Mouse (Mus musculus) neutrophil, adult 5-6 weeks (primary cell): ENCODE results near the gene Gm9758. TPM values are rescaled to one million over a fixed set of nuclear protein-coding genes. Genes with fewer than 3 reads are reported as not detected.
"Not testable (repeated sequence)": the region's sequence is repeated elsewhere in the genome, so short reads cannot be mapped to it uniquely, and the experiment has no call there.

Source experiments
- ATAC-seq: fragments of 151-379, 151-347 bp; 2 replicates; pipeline ENCODE4 v1.8.0; 2017; ENCODE audit warnings: mild to moderate bottlenecking, moderate TSS enrichment; ENCODE audit not compliant: insufficient number of reproducible peaks, poor library complexity, low FRiP score, severe bottlenecking; ENCODE audit errors: extremely low read depth
- total RNA-seq: library from RNA; stranded (forward); fragments of 200-1000 nt; gene quantifications from 2 replicates; pipeline ENCODE4 v1.2.3, GENCODE M21; 2017

The Gm9758 gene
- total RNA-seq, result not detected in 2 replicates

DNA sequence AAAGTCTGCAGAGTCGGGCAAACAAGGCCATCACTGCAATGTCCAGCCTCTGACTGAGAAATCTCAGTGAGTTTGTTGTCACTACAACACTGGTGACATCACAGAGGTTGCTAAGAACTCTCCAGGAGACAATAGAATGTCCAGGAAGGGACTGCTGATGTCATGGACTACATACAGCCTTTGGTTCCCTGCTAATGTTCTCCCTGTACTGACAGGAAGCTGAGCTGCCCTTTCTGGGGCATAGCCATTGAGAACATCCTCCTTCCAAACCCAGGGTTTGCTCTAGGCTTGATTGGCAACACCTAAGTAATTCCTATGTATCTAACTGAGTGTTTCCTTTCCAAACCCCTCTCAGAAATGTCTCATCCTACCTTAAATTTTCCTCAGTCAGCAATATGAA lies at the start of gene Gm9758:
TSS of gene Gm9758 (minus strand) at position 101 of the 400 bp plus-strand sequence.
- ATAC-seq, result not testable (repeated sequence)

- not testable (repeated sequence) for ATAC-seq
These were observed 49.1 kb upstream of the Gm9758 start for GRCm38 (mm10) chr5:14963821-14964220.

DNA sequence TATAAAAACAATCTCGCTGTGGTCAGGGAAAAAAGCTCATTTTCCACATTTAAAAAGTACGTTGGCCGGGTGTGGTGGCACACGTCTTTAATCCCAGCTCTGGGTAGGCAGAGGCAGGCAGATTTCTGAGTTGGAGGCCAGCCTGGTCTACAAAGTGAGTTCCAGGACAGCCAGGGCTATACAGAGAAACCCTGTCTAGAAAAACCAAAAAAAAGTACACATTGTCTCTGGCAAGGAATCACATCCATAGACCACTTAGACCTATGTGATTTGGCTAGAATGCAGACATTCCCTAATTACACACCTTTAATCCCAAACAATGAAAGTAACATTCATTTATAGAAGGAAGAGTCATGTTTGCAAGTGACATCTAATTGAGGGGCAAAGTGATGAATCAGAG lies 46.8 kb upstream of the Gm9758 start:
- ATAC-seq, result not testable (repeated sequence)

DNA sequence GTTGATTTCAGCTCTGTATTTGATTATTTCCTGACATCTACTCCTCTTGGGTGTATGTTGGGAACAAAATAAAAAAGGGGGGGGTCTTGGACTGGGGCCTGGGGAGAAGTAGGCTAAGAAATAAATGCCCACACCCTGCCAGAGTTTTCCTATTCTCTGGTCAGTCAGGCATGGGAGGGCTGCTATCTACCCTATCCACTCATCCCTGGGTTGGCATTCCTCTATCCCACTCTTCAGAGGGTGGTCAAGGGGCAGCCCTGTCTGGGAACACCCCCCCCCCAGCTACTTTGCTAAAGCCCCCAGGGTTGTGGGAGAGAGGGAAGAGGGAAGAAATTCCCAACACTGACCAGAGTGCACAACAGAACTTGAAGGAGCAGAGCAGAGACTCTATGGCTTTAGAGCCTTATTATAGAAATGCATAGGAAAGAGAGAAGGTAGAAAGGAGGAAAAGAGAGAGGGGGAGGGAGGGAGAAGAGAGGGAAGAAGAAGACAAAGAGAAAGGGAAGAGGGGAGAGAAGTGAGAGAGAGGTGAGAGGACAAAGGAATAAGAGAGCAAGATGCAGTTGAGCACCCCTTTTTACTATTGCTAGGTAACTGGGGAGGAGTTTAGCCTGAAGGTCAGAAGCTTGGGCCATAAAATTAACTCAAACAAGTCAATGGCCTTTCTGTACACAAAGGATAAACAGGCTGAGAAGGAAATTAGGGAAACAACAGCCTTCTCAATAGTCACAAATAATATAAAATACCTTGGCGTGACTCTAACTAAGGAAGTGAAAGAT lies 41.4 kb upstream of the Gm9758 start:
- not testable (repeated sequence) for ATAC-seq

- not testable (repeated sequence) for ATAC-seq
These were observed 38.9 kb upstream of the Gm9758 start for GRCm38 (mm10) chr5:14953587-14953986.

DNA sequence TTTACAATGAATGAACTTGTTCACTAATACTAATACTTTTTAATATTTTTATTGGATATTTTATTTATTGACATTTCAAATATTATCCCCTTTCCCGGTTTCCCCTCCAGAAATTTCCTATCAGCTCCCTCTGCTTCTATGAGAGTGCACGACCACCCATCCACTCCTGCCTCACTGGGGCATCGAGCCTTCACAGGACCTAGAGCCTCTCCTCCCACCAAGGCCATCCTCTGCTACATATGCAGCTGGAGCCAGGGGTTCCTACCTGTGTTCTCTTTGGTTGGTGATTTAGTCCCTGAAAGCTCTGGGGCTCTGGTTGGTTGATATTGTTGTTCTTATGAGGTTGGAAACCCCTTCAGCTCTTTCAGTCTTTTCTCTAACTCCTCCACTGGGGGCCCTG lies 38.0 kb upstream of the Gm9758 start:
- ATAC-seq, result not testable (repeated sequence)

GRCm38 (mm10) chr5:14951822-14952221 lies 37.1 kb upstream of the Gm9758 start:
- not testable (repeated sequence) for ATAC-seq

DNA sequence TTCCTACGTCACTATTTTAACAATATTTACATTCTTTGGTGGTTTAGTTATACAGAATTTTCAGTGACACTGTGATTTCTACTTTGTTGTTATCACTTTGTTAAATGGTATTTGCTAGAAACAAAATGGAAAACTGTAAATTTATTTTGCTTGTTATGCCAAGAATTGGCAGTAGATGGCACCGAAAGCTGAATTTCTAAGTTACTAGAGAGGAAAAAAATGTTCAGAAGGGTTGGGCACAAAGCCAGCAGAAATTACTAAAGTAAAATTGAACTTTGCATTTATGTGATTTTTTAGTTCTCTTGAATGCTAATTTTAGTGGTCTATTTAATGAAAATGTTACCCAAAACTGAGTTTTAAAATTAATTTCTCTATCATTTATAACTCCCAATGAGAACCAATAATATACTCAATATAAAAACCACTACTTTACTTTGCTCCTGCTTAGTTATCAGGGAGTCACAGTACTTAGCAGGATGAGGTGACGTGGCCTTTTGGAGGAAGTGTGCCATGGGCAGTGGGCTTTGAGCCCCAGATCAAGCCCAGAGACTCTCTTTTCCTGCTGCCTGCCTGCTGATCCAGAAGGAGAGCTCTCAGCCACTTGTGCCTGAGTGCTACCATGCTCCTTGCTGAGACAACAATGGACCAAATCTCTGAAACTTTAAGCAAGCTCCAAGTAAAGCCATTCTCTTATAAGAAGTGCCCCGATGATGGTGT lies 32.9 kb upstream of the Gm9758 start:
- not testable (repeated sequence) for ATAC-seq

- ATAC-seq, result not testable (repeated sequence)
These were observed 30.8 kb upstream of the Gm9758 start for GRCm38 (mm10) chr5:14945524-14945923.

DNA sequence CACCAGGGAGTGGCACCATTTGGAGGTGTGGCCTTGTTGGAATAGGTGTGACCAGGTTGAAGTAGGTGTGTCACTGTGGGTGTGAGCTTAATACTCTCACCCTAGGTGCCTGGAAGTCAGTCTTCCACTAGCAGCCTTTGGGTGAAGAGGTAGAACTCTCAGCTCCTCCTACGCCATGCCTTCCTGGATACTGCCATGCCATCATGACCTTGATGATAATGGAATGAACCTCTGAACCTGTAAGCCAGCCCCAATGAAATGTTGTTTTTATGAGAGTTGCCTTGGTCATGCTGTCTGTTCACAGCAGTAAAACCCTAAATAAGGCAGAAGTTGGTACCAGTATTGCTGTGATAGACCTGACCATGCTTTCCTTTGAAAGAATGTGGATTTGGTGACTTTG lies 26.3 kb upstream of the Gm9758 start:
- not testable (repeated sequence) for ATAC-seq

- ATAC-seq, result not testable (repeated sequence)
These were observed 23.6 kb upstream of the Gm9758 start, which contains the start of gene Speer4e for GRCm38 (mm10) chr5:14938329-14938728. TSS of gene Speer4e (minus strand) at chr5:14938429.

- ATAC-seq, result not testable (repeated sequence)
These were observed 19.0 kb upstream of the Gm9758 start for GRCm38 (mm10) chr5:14933721-14934120.

DNA sequence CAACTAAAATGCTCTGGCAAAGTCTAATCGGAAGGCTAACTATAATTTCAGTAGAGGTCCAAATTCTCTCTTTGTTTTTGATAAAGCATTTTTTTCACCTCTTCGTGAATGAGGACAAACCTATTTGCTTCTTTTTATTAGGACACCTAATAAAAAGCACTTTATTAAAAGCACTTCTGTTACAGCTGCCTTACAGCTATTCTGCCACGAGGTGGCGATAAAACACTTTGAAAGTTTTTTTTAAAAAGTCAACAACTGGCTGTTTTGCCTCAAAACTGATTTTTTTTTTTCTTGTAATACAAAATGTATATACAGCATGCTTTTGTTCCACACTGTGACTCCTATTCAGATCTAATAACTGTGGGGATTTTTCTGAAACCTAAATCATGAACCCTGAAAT lies 12.3 kb upstream of the Gm9758 start:
- ATAC-seq, result not testable (repeated sequence)

- not testable (repeated sequence) for ATAC-seq
These were observed 338 bp downstream of the Gm9758 start for GRCm38 (mm10) chr5:14914361-14914760.

DNA sequence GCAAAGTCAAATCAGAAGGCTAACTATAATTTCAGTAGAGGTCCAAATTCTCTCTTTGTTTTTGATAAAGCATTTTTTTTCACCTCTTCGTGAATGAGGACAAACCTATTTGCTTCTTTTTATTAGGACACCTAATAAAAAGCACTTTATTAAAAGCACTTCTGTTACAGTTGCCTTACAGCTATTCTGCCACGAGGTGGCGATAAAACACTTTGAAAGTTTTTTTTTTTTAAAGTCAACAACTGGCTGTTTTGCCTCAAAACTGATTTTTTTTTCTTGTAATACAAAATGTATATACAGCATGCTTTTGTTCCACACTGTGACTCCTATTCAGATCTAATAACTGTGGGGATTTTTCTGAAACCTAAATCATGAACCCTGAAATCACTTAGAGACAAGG lies 11.2 kb downstream of the Gm9758 start:
- not testable (repeated sequence) for ATAC-seq

DNA sequence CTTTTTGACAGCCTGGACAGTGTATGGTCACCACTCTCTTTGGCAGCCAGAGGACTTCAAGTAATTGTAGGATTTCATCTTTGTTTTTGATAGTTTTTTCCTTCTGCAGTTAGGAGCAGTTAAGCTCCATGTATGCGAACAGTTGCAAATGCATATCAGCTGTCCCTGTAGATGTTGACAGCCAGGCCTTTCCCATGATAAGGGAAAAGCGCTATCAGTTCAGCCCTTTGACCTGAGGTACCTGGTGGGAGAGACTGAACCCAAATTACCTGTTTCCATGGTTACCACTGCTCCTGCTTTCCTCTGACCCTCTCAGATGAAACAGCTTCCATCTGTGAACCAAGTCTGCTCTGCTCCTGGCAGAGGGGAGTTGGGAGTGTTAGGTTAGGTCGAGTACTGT lies 22.5 kb downstream of the Gm9758 start:
- no peak for ATAC-seq

DNA sequence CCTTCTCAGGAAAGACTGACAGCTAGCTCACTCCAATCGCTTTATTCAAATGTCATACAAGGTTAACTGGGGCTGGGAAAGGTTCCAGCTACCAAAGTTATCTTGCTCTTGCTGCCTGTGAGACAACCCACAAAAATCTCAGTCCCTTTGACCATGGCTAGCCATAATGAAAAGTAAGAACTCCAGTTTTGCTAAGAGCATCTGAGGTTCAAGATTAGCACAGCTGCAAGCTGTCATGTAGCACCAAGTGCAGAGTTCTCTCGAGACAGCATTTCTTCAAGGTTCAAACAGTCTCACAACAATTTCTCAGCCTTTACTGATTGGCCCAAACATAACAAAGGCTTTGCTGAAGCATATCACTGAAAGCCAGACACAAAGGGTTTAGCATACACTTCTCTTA lies 29.4 kb downstream of the Gm9758 start:
- not testable (repeated sequence) for ATAC-seq
